Mouse (Mus musculus) c-Kit-positive CD71-positive TER-119-negative erythroid progenitor cells, embryonic 14.5 days (primary cell): Measurements from ENCODE around the gene Rbpms2.
"Not testable (repeated sequence)": the region's sequence is repeated elsewhere in the genome, so short reads cannot be mapped to it uniquely, and the experiment has no call there.

Experiments
- DNase-seq: peaks from one replicate; pipeline ENCODE4 v3.0.0-alpha.2; 2013; ENCODE audit warnings: low read depth

Rbpms2 gene

DNA sequence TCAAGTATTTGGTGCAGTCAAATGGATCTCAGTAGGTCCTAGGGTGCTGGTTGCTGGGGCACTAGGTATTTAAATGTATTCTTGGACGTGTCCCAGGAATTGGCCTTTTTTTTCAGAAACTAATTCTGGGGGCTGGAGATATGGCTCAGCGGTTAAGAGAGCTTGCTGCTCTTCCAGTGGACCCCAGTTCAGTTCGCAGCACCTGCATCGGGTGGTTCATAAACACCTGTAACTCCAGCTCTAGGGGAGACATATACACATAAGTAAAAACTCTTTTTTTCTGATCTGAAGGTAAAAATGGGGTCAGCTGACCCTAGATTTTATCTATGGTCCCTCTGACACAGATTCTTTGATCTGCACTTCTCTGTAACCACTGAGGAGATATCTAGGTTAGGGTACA, 8.3 kb upstream of the Rbpms2 start:
- DNase-seq = no peak

DNA sequence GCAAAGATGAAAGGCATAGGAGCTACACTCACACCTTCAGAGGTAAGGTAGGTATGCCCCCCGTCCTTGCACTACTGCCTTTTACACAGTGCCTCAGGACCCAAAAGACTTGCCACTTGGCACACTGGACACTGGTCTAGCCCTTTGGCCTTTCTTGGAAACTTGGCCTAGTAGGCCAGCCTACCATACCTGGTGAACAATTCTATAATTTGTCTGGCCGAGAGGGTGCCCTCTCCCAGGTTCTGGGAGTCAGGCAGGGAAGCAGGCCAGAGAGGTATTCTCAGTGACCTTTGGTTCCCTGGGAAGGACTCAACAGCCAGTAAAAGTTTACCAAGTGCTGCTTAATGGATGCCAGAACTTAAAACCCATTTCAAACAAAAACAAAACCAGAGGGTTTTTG, 7.8 kb upstream of the Rbpms2 start:
- no peak for DNase-seq

DNA sequence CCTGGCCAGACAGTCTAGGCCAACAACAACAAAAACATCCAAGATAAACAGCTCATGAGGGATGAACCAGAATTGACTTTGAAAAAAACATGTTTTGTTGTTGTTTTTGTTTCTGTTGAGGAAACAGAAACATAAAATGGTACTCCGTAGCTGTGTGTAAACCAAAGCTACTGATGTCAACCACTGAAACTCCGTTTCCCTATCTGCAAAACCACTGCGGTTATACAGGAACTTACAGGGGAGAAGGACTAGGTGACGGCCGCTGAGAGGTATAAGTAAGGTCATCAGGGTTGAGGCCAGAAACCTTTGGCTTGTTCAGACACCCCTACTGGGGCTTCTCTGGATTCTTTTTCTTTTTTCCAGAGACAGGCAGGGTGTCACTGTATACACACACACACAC, 6.6 kb upstream of the Rbpms2 start:
- no peak for DNase-seq

DNA sequence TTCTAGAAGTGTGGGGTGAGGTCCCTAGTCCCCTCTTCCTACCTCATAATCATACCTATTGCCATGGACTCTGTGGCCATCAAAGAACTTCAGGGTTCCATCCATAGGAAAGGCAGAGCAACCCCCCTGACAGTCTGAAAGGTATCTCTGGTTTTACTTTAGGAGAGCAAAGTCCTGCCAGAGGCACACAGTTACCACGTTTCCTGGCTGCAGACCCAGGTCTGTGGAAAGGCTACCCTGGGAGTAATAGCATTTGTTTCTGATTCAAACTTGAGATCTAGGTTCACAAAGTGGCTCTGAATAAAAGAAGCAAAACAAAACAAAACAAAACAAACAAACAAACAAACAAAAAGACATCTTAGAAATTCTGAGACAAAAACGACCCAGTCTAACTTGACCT, 5.2 kb upstream of the Rbpms2 start:
- DNase-seq = no peak

DNA sequence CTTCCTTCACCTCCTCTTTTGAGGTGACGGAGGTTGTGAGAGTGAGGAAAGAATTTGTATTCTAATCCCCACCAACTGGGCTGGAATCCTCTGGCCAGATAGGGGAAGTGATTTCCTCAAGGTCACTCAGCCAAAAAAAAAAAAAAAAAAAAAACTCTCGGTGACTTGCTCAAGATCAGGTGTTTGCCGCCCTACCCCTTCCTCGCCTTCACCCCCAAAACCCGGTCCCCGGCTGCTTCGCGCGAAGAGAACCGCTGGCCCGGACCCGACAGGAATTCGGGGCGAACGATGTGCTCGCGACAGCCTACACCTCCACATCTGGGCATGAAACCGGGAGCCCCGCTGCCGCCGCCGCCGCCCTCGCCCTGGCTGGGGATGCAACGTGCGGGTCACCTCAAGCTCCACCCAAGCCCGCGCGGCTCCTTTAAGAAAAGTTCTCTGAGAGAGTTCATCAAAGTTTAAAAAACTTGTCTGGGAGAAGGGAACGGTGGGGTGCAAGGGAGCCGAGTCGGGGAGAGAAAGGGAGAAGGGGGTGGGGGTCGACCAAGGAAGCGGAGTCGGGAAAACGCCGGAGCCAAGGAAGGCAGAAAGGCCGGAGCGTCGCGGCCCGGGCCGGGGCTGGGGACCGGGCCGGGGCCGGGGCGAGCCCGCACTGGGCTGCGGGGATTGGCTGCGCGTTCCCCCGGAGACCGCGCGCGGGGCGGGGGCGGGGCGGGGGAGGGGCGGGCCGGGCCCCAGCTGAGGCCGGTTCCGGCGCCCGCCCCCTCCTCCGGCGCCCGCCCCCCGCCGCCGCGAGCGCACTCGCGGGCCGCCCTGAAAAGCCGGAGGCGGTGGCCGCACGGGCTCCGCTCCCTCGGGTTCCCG, 551 bp downstream of the Rbpms2 start:
- no peak for DNase-seq

DNA sequence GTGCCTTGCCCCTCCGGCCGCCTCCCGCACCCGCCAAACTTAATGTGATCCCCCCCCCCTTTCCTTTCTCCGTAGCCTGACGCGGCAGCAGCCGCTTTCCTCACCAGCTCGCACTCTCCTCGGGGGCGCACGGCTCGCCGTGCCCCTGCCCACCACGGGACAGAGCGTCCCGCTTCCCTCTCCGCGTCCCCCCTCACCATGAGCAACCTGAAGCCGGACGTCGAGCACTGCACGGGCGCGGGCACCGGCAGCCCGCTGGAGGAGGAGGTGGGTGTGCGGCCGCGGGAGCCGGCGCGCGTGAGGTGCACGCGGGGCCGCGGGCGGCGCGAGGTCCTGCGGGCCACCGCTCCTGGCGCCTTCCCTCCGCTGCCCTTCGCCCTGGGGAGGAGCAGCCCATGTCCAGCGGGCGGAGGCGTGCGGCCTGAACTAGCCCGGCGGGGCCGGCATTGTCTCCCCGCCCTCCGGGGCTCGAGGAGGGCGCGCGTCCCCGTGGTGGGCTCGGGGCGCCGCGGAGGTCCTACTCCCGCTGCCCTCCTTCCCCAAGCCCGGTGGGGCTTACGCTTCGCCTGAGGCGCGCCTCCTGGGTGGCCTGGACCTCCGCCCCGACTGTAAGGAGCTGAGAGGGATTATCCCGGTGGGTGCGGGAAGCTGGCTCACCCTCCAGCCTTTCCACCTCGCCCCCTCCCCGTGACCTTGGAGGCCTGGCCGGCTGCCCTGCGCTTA, 1.3 kb downstream of the Rbpms2 start:
- DNase-seq = no peak

DNA sequence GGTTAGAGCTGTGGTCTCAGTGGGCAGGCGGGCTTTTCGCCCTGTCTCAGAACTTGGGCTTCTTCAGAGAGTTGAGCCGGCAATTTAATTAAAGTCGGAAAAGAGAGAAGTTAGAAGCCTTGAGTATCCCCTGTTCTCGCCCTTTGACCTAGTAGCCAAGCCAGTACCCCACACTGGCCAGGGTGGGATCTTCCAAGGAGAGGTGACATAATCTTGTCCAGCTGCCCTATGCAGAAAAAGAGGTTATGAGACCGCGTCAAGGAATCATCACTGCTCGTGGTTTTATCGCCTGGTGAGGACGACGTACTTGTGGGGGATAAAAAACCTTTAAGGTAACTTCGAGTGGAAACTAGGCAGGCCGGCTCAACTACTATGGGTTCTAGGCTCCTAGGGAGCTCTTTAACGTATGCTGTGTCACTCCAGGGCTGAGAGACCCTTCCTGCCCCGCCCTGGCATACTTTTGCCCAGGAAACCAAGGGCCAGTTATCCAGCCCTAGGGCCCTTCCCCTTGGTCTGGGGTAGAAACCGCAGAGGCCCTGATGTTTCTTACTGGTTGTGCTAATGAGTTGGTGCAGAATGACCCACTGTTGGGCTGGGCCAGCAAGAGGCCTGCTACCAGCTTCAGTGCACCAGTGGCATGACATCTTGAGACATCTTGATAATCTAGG, 2.0 kb downstream of the Rbpms2 start:
- DNase-seq = no peak

DNA sequence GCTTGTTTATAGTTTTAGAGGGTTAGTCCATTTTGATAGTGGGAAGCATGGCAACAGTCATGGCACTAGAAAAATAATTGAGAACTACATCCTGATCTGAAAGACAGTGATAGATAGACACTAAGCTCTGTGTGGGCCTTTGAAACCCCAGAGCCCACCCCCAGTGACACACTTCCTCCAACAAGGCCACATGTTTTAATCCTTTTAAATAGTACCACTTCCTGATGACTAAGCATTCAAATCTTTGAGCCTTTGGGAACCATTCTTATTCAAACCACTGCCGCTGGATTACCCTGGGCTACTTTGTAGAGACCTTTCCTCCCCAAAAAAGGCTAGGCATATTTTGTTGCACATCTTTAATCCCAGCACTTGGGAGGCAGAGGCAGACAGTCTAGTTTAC, 6.3 kb downstream of the Rbpms2 start:
- DNase-seq = no peak

DNA sequence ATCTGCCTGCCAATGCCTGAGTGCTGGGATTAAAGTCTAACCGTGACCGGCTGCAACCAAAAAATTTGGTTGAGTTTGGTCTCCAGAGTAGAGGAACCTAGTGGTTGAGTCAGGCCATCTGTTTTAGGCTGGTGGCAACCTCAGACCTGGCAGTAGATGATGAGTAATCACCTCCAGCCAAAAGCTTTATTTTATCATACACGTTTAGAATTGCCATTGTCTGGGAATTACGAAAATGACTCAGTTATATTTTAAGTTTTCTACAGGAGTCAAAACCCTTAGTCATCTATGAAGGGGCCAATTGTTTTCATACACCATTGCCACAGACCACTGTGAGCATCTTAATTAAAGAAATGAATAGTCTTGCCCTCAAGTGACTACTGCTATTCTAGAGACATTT, 7.5 kb downstream of the Rbpms2 start:
- DNase-seq = no peak

DNA sequence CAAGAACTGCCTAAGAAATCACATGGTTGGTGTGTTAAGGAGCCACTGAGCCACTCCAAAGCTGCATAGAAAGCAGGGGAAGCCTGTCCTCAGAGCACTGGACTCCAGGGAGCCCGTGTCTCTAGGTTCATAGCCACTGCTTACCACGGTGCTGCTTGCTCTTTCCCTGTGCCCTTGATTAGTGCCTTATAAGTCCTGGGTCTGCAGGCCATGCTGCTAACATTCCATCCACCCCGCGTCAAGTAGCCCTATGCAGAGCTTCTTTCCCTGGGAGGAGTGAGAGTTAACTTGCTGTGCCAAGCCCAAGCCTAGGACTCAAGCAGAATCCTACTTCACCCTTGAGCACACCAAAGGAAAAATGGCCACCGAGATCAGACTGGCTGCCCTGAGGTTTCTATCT, 9.6 kb downstream of the Rbpms2 start:
- no peak for DNase-seq

DNA sequence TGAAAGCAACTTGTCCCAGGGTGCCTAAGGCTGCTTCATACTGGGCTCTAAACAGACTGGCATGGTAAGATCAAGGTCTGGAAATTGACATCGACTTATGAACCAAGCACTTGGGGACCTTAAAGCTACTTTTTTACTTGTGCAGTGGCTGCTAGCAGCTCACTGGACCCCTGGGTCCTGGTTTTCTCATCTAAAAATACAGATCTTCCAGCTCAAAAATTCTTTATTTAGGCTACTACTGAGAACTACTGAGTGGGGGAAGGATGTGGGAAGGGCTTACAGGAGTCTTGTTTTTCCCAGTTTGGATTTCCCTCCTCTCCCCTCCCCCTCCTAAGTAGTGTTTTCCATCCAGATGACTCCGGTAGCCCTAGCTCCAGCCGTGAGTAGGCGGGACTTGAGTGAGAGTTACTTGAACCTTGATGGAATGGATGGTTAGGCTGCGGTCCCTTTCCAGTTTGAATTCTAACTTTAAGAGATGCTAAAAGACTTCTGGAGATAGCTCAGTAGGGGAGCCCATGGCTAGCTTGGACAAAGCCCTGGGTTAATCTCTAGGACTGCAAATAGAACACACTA, 11.5 kb downstream of the Rbpms2 start:
- DNase-seq = no peak

DNA sequence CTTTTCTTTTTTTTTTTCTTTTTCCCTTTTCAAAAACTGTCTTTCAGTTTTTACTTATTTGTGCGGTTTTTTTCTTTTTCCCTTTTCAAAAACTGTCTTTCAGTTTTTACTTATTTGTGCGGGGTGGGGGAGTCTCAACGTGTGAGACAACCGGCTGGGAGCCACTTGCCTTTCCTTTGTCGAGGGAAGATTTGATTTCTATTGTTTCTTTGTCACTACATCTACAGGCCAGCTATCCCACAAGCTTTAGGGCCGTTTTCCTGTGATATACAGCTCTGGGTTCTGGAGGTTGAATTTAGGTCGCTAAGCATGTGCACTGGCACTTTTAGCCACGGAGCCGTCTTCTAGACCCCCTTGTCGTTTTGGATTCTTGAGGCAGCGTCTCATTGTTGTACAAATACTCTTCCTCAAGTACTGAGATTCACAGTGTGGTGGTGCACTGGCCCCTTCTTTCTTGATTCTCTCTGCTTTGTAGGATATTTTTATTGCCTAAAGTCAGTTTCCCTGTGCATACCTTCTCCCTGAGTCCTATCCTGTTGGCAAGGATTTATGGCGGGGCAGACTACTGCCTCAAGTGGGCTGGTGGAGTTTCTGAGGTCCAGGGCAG, 12.1 kb downstream of the Rbpms2 start:
- DNase-seq = no peak

DNA sequence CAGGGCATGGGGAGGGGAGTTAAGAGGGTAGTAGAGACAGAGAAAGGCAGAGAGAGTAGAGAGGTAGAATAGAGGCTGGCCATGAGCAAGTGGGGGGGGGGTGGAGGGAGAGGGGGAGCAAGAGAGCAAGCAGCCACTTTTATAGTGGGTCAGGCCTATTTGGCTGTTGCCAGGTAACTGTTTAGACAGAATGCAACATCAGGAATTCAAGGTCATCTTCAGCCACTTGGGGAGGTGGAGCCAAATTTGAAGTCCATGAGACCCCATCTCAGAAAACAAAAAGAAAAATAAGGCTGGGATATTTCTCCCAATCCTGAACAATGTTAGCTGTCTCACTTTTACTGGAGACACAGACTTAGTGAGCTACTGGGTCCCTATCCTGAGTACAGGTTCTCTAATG, 13.1 kb downstream of the Rbpms2 start:
- no peak for DNase-seq

DNA sequence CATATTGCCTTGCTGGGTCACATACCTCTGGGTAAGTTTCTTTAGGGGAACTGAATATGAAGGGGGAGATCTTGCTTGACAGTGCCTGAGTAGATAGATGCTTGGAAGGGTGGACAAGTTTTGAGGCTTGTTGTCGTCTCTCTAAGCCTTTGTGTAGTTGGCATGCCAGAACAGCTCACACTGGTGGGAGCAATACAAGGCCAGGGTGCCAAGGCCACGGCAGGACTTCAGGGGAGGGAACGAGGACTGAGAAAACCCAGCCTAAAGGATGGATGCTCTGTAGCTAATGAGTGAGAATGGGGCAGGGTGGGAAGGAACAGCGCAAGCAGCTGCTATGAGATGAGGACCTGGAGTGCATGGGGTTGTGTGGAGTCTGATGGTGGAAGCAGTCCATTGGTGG, 15.5 kb downstream of the Rbpms2 start:
- no peak for DNase-seq

DNA sequence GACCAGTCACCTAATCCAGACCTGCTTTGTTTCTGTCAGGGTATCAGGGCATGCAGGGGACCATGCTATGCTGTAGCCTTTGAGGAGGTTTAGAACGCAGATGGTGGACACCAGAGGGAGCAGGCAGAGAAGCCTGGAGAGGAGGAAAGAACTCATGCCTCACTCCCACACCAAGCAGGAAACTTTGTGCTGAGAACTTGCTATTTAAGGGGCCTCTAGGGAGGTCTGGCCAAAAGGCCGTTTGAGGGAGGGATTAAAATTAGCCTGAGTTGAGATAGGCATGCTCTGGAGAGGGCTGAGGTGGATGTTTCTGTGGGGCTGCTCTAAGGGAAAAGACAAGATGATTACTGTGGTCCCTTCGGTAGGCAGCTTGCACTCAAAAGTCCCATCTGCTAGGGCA, 16.5 kb downstream of the Rbpms2 start:
- no peak for DNase-seq

DNA sequence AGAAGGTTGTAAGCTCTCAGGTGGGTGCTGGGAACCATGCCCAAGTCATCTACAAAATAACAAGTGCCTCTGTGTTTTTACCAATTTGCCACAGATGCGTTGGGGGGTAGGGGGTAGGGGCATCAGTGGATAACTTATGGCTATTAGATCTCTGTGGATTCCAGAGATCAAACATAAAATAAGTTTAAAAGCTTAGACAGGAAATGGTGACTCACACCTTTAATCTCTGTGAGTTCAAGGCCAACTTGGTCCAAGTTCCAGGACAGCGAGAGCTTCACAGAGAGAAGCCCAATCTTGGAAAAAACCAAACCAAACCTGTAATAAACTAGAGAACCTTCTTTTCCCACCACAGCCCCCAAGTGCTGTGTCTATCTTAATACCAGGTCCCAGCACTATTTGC, 17.3 kb downstream of the Rbpms2 start:
- DNase-seq = no peak

DNA sequence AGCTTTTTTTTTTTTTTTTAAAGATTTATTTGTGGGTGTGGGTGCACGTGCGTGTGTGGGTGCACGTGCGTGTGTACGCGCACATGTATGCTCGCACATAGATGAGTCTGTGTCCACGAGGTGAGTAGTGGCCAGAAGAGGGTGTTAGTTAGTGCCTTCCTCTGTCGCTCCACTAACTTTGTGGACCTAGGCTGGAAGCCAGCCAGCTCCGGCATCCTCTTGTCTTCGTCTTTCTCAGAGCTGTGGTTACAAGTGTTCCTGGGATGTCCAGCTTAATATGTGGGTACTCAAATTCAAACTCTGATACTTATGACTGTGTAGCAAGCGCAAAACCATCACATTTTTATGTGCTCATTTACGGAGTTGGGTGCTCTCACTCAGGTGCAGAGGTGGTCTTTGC, 19.3 kb downstream of the Rbpms2 start:
- no peak for DNase-seq

DNA sequence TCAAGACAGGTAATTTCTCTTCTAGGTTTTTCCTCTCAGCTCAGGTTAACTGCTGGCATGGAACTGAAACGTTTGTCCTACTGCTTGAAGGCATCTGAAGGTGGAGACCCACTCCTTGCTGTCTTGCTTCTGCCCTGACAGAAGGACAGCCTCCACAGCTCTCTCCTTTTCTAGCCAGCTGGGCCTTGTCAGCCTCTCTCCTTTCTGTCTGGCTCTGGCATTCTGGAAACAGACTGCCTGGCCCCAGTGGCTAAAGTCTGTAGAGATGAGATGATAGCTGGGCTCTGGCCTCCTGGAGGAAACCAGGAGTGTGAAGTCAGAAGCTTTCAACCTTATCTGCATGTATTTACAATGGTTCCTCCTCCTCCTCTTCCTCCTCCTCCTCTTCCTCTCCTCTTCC, 20.5 kb downstream of the Rbpms2 start:
- no peak for DNase-seq

DNA sequence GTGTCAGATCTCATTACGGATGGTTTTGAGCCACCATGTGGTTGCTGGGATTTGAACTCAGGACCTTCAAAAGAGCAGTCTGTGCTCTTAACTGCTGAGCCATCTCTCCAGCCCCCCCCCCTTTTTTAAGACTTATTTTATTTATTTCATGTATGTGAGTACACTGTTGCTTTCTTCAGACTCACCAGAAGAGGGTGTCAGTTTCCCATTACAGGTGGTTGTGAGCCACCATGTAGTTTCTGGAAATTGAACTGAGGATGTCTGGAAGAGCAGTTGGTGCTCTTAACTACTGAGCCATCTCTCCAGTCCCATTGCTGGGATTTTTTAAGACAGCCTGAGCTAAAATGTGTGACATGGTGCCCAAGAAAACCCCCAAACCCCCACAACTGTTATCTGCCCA, 22.5 kb downstream of the Rbpms2 start:
- DNase-seq = not testable (repeated sequence)

DNA sequence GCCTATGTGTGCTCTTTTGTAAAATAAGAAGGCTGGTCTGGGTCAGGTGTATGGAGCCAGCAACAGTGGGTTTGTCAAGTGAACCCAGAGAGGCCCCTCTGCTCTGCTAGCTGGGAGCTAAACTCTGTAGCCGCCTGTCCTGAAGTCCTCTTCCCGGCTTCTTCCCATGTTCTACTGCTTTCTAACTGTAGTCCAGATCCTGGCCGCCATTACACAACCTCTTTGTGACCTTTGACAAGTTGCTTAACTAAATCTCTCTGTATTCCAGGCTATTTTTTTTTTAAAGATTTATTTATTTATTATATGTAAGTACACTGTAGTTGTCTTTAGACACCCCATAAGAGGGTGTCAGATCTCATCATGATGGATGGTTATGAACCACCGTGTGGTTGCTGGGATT, 24.3 kb downstream of the Rbpms2 start:
- no peak for DNase-seq

DNA sequence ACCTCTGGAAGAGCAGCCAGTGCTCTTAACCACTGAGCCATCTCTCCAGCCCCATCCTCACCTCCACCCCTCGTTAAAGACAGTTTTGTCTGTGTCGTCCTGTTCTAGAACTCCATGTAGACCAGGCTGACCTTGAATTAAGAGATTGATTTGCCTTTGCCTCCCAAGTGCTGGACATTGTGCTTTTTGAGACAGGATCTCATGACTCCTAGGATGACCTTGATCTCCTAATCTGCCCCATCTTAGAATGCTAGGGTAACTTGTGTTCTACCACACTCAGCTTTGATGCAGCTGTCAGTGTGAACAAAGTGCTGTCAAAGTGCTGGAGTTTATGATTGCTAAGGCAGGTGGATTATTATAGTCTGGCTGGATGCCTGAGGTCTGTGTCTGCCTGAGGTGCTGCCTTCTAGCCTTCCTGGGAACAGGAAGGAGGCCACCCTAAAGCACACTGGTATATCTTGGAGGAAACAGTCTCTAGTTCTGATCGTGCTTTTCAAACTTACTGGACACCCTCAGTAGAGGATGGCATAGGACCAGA, 25.3 kb downstream of the Rbpms2 start:
- no peak for DNase-seq

DNA sequence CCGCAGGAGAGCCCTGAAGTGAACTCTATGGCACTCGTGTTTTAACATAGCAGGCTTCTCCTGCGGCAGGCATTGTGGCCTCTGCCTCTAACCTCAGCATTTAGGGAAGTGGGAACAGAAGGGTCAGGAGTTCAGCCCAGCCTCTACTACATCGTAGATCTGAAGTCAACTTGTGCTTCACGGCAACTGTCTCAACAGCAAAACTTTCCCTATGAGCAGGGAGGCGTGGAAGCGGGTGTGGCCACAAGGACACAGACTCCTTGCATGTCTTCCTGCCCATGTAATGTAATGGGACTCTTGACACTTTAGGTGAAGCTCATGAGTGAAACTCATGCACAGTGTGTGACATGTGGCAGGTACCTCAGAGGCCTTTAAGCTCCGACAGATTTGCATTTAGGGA, 26.1 kb downstream of the Rbpms2 start:
- no peak for DNase-seq
